Mouse (Mus musculus): ENCODE results near the gene Bloc1s4.

The Bloc1s4 gene

DNA sequence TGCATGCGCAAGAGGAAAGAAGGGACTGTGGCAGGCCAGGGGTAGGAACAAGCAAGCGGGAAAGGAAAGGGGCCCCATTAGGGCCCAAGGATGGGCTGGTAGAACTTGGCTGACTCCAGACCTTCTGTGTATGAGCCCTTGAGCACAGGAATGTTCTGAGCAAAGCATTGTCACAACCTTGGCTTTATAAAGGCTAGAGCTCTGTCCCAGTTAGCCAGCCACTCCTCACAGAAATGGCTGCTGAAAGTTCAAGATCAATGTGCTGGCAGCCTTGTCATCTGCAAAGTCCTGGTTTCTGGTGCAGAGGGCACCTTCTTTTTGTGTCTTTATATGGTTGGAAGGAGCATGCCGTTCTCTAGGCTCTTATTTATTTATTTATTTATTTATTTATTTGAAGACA lies 28.8 kb downstream of the Bloc1s4 start:
- DNase-seq (ENCODE audit: low read depth, low spot score), result no peak

DNA sequence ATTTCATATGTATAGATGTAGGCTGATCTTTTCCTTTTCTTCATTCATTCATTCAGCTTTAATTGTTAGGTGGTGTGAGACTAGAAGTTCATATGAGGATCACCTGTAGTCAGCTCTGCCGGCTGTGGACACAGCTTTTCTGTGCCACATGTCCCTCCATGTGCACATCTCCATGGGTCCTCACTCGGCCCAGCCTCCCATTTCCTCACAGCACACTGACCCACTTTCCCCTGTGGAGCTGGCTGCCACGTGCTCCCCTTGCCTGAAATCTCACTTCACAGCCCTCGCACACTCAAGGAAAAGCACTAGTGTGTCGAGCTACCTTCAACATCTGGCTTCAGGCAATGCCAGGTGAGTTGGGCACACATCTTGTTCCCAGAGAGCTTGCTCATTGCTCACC lies 29.3 kb downstream of the Bloc1s4 start:
- no peak for DNase-seq (ENCODE audit: low read depth, low spot score)

GRCm38 (mm10) chr5:36717889-36718288 lies 30.6 kb downstream of the Bloc1s4 start:
- peak; percentile 67 for DNase-seq (ENCODE audit: low read depth, low spot score)

GRCm38 (mm10) chr5:36716816-36717215 lies 31.6 kb downstream of the Bloc1s4 start:
- no peak for DNase-seq (ENCODE audit: low read depth, low spot score)

- DNase-seq (ENCODE audit: low read depth, low spot score), result no peak
Observed at GRCm38 (mm10) chr5:36714832-36715231, 33.6 kb downstream of the Bloc1s4 start.

DNA sequence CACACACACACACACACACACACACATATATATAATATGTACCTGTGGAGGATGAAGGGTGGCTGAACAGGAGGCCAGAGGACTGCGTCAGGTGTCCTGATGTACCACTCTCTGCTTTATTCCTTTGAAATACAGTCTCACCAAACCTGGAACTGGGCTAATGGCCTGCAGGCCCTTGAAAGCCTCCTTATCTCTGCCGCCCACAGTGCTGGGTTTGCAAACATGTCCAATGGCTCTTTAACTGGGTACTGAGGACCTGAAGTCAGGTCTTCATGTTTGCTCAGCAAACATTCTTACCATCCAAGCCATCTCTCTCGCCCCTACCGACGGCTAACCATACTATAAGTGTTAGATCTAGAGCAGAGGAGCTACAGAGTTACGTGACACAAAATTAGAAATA lies 34.8 kb downstream of the Bloc1s4 start:
- DNase-seq (ENCODE audit: low read depth, low spot score), result no peak

- DNase-seq (ENCODE audit: low read depth, low spot score), result peak; percentile 97
Observed at GRCm38 (mm10) chr5:36712553-36713534, 35.6 kb downstream of the Bloc1s4 start.

DNA sequence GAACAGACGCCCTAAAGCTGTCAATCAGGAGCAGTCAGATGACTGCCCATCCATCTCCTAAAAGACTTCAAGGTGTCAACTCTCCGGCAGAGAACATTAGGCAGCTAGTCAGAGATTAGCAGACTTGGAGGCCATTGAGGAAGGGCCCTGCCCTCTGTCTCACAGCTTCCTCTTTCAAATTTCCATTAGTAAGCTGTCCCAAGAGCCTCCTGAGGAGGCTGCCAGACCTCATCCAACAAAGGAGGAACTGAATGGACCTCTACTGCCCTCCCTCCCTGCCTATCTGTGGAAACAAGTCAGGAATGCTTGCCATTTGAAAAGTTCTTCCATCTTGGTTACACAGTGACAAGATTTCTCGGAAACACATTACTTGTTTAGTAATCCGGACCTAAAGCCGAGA lies 36.6 kb downstream of the Bloc1s4 start:
- DNase-seq (ENCODE audit: low read depth, low spot score), result peak; percentile 45

GRCm38 (mm10) chr5:36705792-36706191 lies 42.7 kb downstream of the Bloc1s4 start:
- no peak for DNase-seq (ENCODE audit: low read depth, low spot score)

DNA sequence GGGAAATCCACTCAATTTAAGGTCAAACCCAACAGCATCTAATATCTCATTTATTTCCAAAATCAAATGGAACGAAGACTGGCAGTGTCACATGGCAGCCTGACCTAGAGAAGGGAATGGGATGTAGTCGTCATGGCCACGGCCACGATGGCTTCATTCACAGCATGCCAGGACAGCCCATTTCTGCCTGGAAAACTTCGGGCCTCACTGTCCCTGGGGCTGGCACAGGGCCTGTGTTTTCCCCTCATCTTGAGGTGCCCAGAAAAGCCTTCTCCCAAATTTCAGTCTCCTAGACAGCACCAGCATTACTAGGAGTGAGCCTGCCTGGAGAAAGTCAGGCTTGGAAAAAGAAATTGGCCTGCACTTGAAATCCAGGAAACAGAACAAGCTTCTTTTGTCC lies 43.1 kb downstream of the Bloc1s4 start:
- DNase-seq (ENCODE audit: low read depth, low spot score), result no peak

GRCm38 (mm10) chr5:36704684-36705083 lies 43.8 kb downstream of the Bloc1s4 start:
- DNase-seq (ENCODE audit: low read depth, low spot score), result no peak

DNA sequence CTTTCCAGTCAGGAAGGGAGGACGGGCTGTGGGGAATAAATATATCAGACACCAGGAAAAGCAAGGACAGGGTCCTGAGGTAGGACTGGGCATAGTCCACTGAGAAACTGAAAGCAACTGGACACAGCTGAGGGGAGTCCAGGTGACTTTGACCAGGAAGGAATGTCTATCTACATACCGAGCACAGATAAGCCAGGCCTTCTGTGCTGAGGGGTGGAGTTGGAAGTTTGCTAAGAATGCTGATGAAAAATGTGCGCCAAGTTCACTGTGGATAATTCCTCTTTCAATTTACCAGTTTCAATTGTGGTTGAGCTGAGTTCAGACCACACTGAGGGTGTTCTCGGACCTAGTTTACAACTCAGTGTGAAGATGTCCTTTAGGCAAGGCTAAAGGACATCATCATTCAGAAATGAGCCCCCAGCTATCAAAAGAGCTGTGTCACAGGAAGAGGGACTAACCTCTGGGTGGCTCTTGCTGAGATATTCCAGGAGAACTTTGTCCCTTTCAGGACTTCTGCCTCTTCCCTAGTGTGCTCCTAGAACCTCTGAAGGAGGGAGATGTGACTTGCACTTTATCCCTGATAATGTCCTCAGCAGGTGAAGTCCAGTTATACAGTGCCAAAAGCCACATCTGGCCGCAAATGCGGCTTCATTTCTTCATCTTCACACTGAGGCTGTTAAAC lies 47.4 kb downstream of the Bloc1s4 start:
- no peak for DNase-seq (ENCODE audit: low read depth, low spot score)

DNA sequence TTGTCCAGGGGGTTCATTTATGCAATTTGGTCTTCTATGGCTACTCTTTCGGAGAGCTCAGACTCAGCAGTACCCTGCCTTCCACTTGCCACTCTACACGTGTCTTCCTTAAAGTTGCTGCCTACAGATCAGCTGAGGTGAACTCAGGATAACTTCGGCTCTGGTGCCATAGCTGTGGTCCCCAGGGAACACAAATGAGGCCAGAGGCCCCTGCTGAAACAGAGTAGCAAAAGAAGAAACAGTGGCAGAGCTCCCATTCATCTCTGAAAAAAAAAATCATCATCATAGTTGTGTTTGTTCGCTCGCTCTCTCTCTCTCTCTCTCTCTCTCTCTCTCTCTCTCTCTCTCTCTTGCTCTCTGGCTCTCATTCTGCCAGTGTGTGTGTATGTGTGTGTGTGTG lies 49.8 kb downstream of the Bloc1s4 start:
- DNase-seq (ENCODE audit: low read depth, low spot score), result no peak

GRCm38 (mm10) chr5:36698067-36698670 lies 50.3 kb downstream of the Bloc1s4 start:
- no peak for DNase-seq (ENCODE audit: low read depth, low spot score)

Measured in skeletal muscle tissue, adult 2 months (tissue).